Mouse (Mus musculus): ENCODE data around the gene Rtcb. TPM values are rescaled to one million over a fixed set of nuclear protein-coding genes. Genes with fewer than 3 reads are reported as not detected.

Gene Rtcb
- polyA plus RNA-seq, 1 experiment from 2014 or later: 101 TPM

DNA sequence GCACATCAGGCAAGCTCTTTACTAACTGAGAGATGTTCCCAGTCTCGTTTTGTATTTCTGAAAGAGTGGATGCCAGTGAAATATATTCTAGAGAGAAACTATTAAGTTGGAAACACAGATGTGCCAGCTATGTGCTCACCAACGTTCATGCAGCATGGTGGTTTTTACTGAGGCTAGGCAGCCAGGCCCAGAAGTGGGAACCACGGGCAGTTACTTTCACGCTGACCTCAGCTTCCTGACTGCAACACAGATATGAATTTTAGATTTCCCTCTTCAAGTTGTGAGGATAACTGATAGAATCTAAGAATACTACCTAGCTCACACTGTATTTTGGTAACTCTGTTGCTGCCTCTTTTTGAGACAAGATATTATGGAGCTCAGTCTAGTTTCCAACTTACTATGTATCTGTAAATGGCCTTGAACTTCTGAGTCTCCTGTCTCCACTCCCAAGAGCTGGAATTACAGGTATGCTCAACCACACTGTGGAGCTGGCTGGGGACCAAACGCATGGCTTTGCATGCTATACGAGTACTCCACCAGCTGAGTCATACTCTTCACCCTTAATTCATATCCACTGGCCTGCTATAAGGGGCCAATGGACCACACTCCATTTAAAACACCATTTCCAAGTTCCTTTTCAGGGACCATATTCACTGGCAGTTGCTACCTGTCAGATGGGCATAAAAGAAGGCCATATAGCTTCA, 31.9 kb upstream of the Rtcb start:
- 68% methylated on average over 6 of the region's 6 CpGs for WGBS
- DNase-seq (ENCODE audit: low spot score) (no peak), ATAC-seq (ENCODE audit: low FRiP score, low TSS enrichment) (no peak)
- Histone ChIP-seq H3K4me3 (ENCODE audit: low read depth, low read length) (no peak overlapping the region), H3K4me2 (replicated peaks; ENCODE audit: low read depth) (no peak overlapping the region), H3K27ac (replicated peaks) (peak overlapping the region; percentile 78), H3K9ac (ENCODE audit: low read length) (no peak overlapping the region), H3K4me1 (replicated peaks; ENCODE audit: control insufficient read depth, insufficient read depth) (no peaks in the 10 kb centered on the region), H3K9me3 (ENCODE audit: control insufficient read depth, low read length) (no peaks in the 10 kb centered on the region), H3K27me3 (ENCODE audit: control insufficient read depth, insufficient read depth, low read length) (no peaks in the 10 kb centered on the region), H3K36me3 (ENCODE audit: control insufficient read depth, insufficient read depth, low read length) (no peaks in the 10 kb centered on the region)
- TF ChIP-seq CTCF (IDR thresholded peaks at IDR 0.05; ENCODE audit: low read depth) (no peak), EP300 (optimal IDR thresholded peaks at IDR 0.05) (no peak)

DNA sequence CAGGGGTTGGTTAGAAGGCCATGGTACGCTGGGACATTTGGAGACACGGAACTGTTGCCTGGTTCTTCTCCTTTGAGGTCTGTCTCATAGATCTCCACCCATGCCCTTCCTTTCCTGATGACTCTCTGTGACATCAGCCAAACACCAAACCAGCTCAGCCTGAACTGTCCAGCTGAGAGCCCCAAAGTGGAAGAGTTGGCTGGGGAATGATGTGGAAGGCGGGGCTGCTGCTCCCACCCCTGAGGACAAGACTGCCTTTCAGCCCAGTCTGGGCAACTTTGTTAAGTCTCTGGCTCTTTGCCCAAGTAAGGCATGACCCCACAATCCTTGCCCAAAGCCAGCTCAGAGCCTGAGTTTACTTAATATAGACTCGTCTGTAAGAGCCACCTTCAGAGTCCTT, 15.3 kb upstream of the Rtcb start:
- ATAC-seq (ENCODE audit: low FRiP score, low TSS enrichment): peak; percentile 67; the same call in 1 of the 2 replicates
- Histone ChIP-seq H3K36me3 (ENCODE audit: control insufficient read depth, insufficient read depth, low read length) (no peaks in the 10 kb centered on the region), H3K27me3 (ENCODE audit: control insufficient read depth, insufficient read depth, low read length) (no peaks in the 10 kb centered on the region)

DNA sequence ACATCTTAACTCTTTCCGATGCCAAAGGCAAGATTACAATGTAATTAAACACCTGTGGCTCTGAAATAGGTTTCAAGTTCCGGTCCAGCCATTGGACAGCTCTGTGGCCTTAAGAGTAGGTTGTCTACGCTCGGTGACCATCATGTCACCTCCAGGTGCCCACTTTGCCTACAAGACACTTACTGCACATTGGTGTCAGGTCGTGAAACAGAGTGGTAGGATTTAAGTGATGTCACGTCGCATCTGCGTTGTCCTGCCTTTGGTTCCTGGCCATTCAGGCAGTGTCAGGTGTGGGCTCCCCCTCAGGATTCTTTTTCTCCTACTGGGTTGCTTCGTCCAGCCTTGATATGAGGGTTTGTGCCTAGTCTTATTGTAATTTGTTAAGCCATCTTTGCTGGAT, 14.2 kb upstream of the Rtcb start:
- no peak for DNase-seq (ENCODE audit: low spot score)
- H3K4me2 ChIP-seq (replicated peaks; ENCODE audit: low read depth): no peak overlapping the region

More for the DNA sequence above, 15.3 kb upstream of the Rtcb start:
- Histone ChIP-seq H3K4me1 (replicated peaks; ENCODE audit: control insufficient read depth, insufficient read depth) (no peaks in the 10 kb centered on the region), H3K4me2 (replicated peaks; ENCODE audit: low read depth) (no peak overlapping the region), H3K27ac (replicated peaks) (peak overlapping the region; percentile 56; the same call in 1 of the 2 replicates), H3K4me3 (ENCODE audit: low read depth, low read length) (no peak overlapping the region), H3K9ac (ENCODE audit: low read length) (no peak overlapping the region), H3K9me3 (ENCODE audit: control insufficient read depth, low read length) (no peaks in the 10 kb centered on the region)
- WGBS: 52% methylated on average over 4 of the region's 4 CpGs
- peak; percentile 20 for DNase-seq (ENCODE audit: low spot score)
- TF ChIP-seq CTCF (IDR thresholded peaks at IDR 0.05; ENCODE audit: low read depth) (no peak), EP300 (optimal IDR thresholded peaks at IDR 0.05) (peak; percentile 56)

DNA sequence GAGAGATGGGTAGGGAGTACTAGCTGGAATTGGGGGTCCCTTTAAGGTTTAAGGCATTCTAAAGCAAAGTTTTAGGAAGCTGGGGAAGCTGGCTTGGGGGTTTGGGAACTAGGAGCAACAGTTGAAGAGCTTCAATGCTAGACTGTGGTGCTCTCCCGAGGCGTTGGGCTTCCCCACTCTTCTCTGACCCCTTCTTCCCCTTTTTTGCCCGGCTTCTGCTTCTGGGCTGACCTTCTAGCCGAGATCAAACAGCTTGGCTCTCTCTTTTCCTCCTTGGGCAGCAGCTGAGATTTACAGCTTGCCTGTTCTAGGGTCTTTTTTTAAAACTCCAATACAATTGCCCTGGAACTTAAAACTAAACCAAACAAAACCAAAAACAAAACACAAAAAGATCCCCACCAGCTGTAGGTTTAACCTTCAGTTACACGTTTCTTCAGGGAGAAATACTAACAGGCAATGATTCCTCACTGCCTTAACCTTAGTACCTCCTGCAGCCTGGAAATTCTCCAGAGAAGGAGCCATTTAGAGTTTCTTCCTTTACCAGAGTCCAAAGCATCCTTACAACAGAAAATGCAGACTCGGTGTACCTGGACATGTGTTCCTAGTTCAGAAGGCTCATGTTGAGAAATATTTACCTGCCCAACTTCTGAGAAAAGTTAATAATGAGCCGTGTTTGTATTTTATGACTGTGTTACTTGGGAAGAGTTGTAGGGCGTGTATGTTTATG, 12.4 kb upstream of the Rtcb start:
- Histone ChIP-seq H3K9me3 (ENCODE audit: control insufficient read depth, low read length) (no peaks in the 10 kb centered on the region), H3K4me2 (replicated peaks; ENCODE audit: low read depth) (no peak overlapping the region), H3K27ac (replicated peaks) (no peak overlapping the region), H3K4me1 (replicated peaks; ENCODE audit: control insufficient read depth, insufficient read depth) (no peaks in the 10 kb centered on the region), H3K4me3 (ENCODE audit: low read depth, low read length) (no peak overlapping the region), H3K9ac (ENCODE audit: low read length) (no peak overlapping the region), H3K36me3 (ENCODE audit: control insufficient read depth, insufficient read depth, low read length) (no peaks in the 10 kb centered on the region), H3K27me3 (ENCODE audit: control insufficient read depth, insufficient read depth, low read length) (no peaks in the 10 kb centered on the region)
- DNase-seq (ENCODE audit: low spot score): no peak
- WGBS: 45% methylated on average over 8 of the region's 8 CpGs
- TF ChIP-seq CTCF (IDR thresholded peaks at IDR 0.05; ENCODE audit: low read depth): no peak
- TF ChIP-seq EP300 (optimal IDR thresholded peaks at IDR 0.05): no peak
- no peak for ATAC-seq (ENCODE audit: low FRiP score, low TSS enrichment)

More for the DNA sequence above, 14.2 kb upstream of the Rtcb start:
- Histone ChIP-seq H3K36me3 (ENCODE audit: control insufficient read depth, insufficient read depth, low read length) (no peaks in the 10 kb centered on the region), H3K4me1 (replicated peaks; ENCODE audit: control insufficient read depth, insufficient read depth) (no peaks in the 10 kb centered on the region), H3K4me3 (ENCODE audit: low read depth, low read length) (no peak overlapping the region), H3K9ac (ENCODE audit: low read length) (no peak overlapping the region), H3K9me3 (ENCODE audit: control insufficient read depth, low read length) (no peaks in the 10 kb centered on the region), H3K27me3 (ENCODE audit: control insufficient read depth, insufficient read depth, low read length) (no peaks in the 10 kb centered on the region), H3K27ac (replicated peaks) (no peak overlapping the region)
- TF ChIP-seq EP300 (optimal IDR thresholded peaks at IDR 0.05) (no peak), CTCF (IDR thresholded peaks at IDR 0.05; ENCODE audit: low read depth) (no peak)
- WGBS: 90% methylated on average over 9 of the region's 9 CpGs
- no peak for ATAC-seq (ENCODE audit: low FRiP score, low TSS enrichment)

DNA sequence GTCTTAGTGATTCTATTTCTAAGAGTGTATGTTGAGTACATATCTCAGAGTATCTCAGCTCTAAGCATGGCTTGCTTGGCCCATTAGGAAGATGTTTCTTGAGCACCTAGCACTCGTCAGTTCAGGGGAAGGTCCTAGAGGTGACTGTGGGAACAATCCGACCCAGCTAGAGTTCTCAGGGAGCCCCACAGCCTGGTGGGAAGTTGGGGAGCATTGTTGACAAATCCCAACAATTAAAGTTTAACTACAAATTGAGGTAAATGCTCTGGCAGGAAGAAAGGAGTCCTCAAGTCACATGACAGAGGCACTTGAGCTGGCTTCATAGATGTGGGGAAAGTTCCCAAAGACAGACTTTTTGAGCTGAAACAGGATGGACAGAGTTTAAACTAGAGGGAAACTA, 11.1 kb upstream of the Rtcb start:
- ATAC-seq (ENCODE audit: low FRiP score, low TSS enrichment) (no peak), DNase-seq (ENCODE audit: low spot score) (no peak)
- no peak overlapping the region for H3K9ac ChIP-seq (ENCODE audit: low read length)
- H3K4me2 ChIP-seq (replicated peaks; ENCODE audit: low read depth): no peak overlapping the region
- no peak overlapping the region for H3K27ac ChIP-seq (replicated peaks)
- H3K4me3 ChIP-seq (ENCODE audit: low read depth, low read length): no peak overlapping the region
- H3K4me1 ChIP-seq (replicated peaks; ENCODE audit: control insufficient read depth, insufficient read depth): no peaks in the 10 kb centered on the region
- TF ChIP-seq CTCF (IDR thresholded peaks at IDR 0.05; ENCODE audit: low read depth) (no peak), EP300 (optimal IDR thresholded peaks at IDR 0.05) (no peak)
- no peaks in the 10 kb centered on the region for H3K27me3 ChIP-seq (ENCODE audit: control insufficient read depth, insufficient read depth, low read length)
- no peaks in the 10 kb centered on the region for H3K36me3 ChIP-seq (ENCODE audit: control insufficient read depth, insufficient read depth, low read length)
- 40% methylated on average over 2 of the region's 2 CpGs for WGBS
- no peaks in the 10 kb centered on the region for H3K9me3 ChIP-seq (ENCODE audit: control insufficient read depth, low read length)

DNA sequence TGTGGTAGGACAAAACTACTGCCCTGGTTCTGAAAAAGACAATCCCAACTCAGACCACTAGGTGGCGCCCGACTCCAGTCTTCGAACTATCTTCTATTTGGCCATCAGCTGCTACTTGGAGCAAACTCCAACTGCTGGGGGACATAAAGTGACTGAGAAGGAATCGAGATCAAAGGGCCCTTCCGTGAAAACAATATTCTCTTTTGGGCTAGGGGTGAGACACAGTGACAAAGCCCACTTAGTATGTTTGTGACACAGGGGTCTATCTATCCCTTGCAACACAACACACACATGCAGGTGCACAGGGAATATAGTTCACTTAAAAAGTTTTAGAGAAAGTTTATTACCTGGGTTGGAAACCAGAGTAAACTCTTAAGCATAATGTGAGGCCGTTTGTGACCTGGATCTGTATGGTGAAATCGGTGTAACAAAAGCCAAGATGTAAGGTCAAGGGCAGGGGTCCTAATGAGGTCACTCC, 10.6 kb upstream of the Rtcb start:
- H3K4me2 ChIP-seq (replicated peaks; ENCODE audit: low read depth): no peak overlapping the region
- DNase-seq (ENCODE audit: low spot score): peak; percentile 84
- peak; percentile 54; the same call in 1 of the 2 replicates for ATAC-seq (ENCODE audit: low FRiP score, low TSS enrichment)
- no peaks in the 10 kb centered on the region for H3K4me1 ChIP-seq (replicated peaks; ENCODE audit: control insufficient read depth, insufficient read depth)
- no peak overlapping the region for H3K9ac ChIP-seq (ENCODE audit: low read length)
- no peaks in the 10 kb centered on the region for H3K36me3 ChIP-seq (ENCODE audit: control insufficient read depth, insufficient read depth, low read length)
- H3K9me3 ChIP-seq (ENCODE audit: control insufficient read depth, low read length): no peaks in the 10 kb centered on the region
- no peak overlapping the region for H3K27ac ChIP-seq (replicated peaks)
- H3K27me3 ChIP-seq (ENCODE audit: control insufficient read depth, insufficient read depth, low read length): no peaks in the 10 kb centered on the region
- no peak overlapping the region for H3K4me3 ChIP-seq (ENCODE audit: low read depth, low read length)
- WGBS: 11% methylated on average over 7 of the region's 7 CpGs
- TF ChIP-seq CTCF (IDR thresholded peaks at IDR 0.05; ENCODE audit: low read depth) (peak; percentile 95), EP300 (optimal IDR thresholded peaks at IDR 0.05) (no peak)

All from stomach, postnatal 0 days (tissue).